Mouse (Mus musculus) testis, adult 2 months (tissue): ENCODE measurements around the gene Kcnip1.

Source experiments
- CTCF ChIP-seq: fragments of 200-500 bp; IDR thresholded peaks from 2 replicates; pipeline ENCODE4 v1.5.1; 2012; ENCODE audit warnings: low read depth, mild to moderate bottlenecking, inconsistent platforms, low read length, moderate library complexity; ENCODE audit not compliant: control insufficient read depth, insufficient read depth, insufficient replicate concordance
- POLR2A ChIP-seq: fragments of 200-500 bp; IDR thresholded peaks from 2 replicates; pipeline ENCODE4 v1.6.1; 2012; ENCODE audit warnings: low read depth, mild to moderate bottlenecking, inconsistent platforms, low read length, moderate library complexity; ENCODE audit not compliant: control insufficient read depth

GRCm38 (mm10) chr11:33891084-33891483 is 101.9 kb downstream of the Kcnip1 start:
- no peak for TF ChIP-seq POLR2A
- no peak for TF ChIP-seq CTCF
